Mouse (Mus musculus) CD8-positive naive resting alpha-beta T cell, adult 2 months (primary cell): Measurements from ENCODE around the gene Acp6.

Experiments used
- DNase-seq, 2 experiments: peaks; one replicate each; pipeline ENCODE4 v3.0.0; 2022; ENCODE audit warnings: low read depth in 2 of 2, low spot score in 2 of 2

Gene Acp6

GRCm38 (mm10) chr3:97185098-97185860 is 26.7 kb downstream of the Acp6 start:
- DNase-seq, result peak; percentile 29 to 44

- DNase-seq, result no peak
These were observed 38.0 kb downstream of the Acp6 start for GRCm38 (mm10) chr3:97196571-97196970.

GRCm38 (mm10) chr3:97199261-97199660 is 40.7 kb downstream of the Acp6 start:
- no peak for DNase-seq

GRCm38 (mm10) chr3:97201943-97202342 is 43.4 kb downstream of the Acp6 start:
- DNase-seq, result peak; percentile 53

GRCm38 (mm10) chr3:97203880-97204279 is 45.3 kb downstream of the Acp6 start:
- DNase-seq, result no peak

- DNase-seq, result no peak
These were observed 47.9 kb downstream of the Acp6 start for GRCm38 (mm10) chr3:97206521-97206920.

- DNase-seq, result no peak
These were observed 50.8 kb downstream of the Acp6 start for GRCm38 (mm10) chr3:97209351-97209750.

- DNase-seq, result no peak
These were observed 52.6 kb downstream of the Acp6 start for GRCm38 (mm10) chr3:97211177-97211576.

GRCm38 (mm10) chr3:97213871-97214270 is 55.3 kb downstream of the Acp6 start:
- no peak for DNase-seq

GRCm38 (mm10) chr3:97214439-97214838 is 55.9 kb downstream of the Acp6 start:
- no peak for DNase-seq

- DNase-seq, result no peak
These were observed 56.9 kb downstream of the Acp6 start for GRCm38 (mm10) chr3:97215526-97215925.

GRCm38 (mm10) chr3:97223261-97223660 is 64.7 kb downstream of the Acp6 start:
- DNase-seq, result no peak

- no peak for DNase-seq
These were observed 66.7 kb downstream of the Acp6 start for GRCm38 (mm10) chr3:97225231-97225630.

- DNase-seq, result no peak
These were observed 68.1 kb downstream of the Acp6 start for GRCm38 (mm10) chr3:97226719-97227118.
